Mouse (Mus musculus): ENCODE measurements around the gene Snrpb. TPM values are rescaled to one million over a fixed set of nuclear protein-coding genes. Genes with fewer than 3 reads are reported as not detected.
A peak's percentile ranks its signal among the peaks of the same experiment; 100 is the strongest.

The Snrpb gene
- polyA plus RNA-seq (2014; fragmentation: Nextera tagmentation; extraction: Ambion mirVana): 698 and 723 TPM in 2 replicates

GRCm38 (mm10) chr2:130178706-130179506 is at the start of gene Snrpb:
Gene Snrpb, minus strand, starts transcription at chr2:130179403.
- ATAC-seq (ENCODE audit: low FRiP score) (peak; percentile 92), DNase-seq (ENCODE audit: low spot score) (peak; percentile 92)
- peak within 1 kb of the TSS; percentile 100 for H3K9ac ChIP-seq (ENCODE audit: low read depth, low read length)
- no peaks in the 10 kb centered on the region for H3K27me3 ChIP-seq (ENCODE audit: control insufficient read depth, insufficient read depth, low read length)
- H3K9me3 ChIP-seq (ENCODE audit: control insufficient read depth, low read length): no peaks in the 10 kb centered on the region
- no peaks in the 10 kb centered on the region; the same call in 1 of the 2 replicates for H3K4me1 ChIP-seq (replicated peaks; ENCODE audit: control insufficient read depth, insufficient read depth, low read length)
- H3K36me3 ChIP-seq (ENCODE audit: control insufficient read depth, insufficient read depth, low read length): peaks cover 5% of the 10 kb centered on the region
- peak within 1 kb of the TSS; percentile 98 for H3K4me3 ChIP-seq (ENCODE audit: low read depth, low read length)
- WGBS: under 1% methylated on average over 75 of the region's 81 CpGs
- peak within 1 kb of the TSS; percentile 97 for H3K27ac ChIP-seq (ENCODE audit: low read depth, low read length)
- H3K4me2 ChIP-seq (replicated peaks; ENCODE audit: low read depth, low read length): peak within 1 kb of the TSS; percentile 81

GRCm38 (mm10) chr2:130211581-130211980 is 32.4 kb upstream of the Snrpb start:
- Histone ChIP-seq H3K4me3 (ENCODE audit: low read depth, low read length) (no peak overlapping the region), H3K9ac (ENCODE audit: low read depth, low read length) (no peak overlapping the region), H3K27ac (ENCODE audit: low read depth, low read length) (no peak overlapping the region), H3K9me3 (ENCODE audit: control insufficient read depth, low read length) (no peaks in the 10 kb centered on the region), H3K4me2 (replicated peaks; ENCODE audit: low read depth, low read length) (no peak overlapping the region), H3K36me3 (ENCODE audit: control insufficient read depth, insufficient read depth, low read length) (no peaks in the 10 kb centered on the region), H3K4me1 (replicated peaks; ENCODE audit: control insufficient read depth, insufficient read depth, low read length) (no peaks in the 10 kb centered on the region), H3K27me3 (ENCODE audit: control insufficient read depth, insufficient read depth, low read length) (no peaks in the 10 kb centered on the region)
- no peak for ATAC-seq (ENCODE audit: low FRiP score)
- DNase-seq (ENCODE audit: low spot score): no peak
- WGBS: 87% methylated on average over 2 of the region's 2 CpGs

- H3K27me3 ChIP-seq (ENCODE audit: control insufficient read depth, insufficient read depth, low read length): no peaks in the 10 kb centered on the region
- no peak overlapping the region for H3K4me2 ChIP-seq (replicated peaks; ENCODE audit: low read depth, low read length)
- ATAC-seq (ENCODE audit: low FRiP score) (no peak), DNase-seq (ENCODE audit: low spot score) (no peak)
- no peak overlapping the region for H3K9ac ChIP-seq (ENCODE audit: low read depth, low read length)
- H3K4me1 ChIP-seq (replicated peaks; ENCODE audit: control insufficient read depth, insufficient read depth, low read length): no peaks in the 10 kb centered on the region
- no peak overlapping the region for H3K27ac ChIP-seq (ENCODE audit: low read depth, low read length)
- no peak overlapping the region for H3K4me3 ChIP-seq (ENCODE audit: low read depth, low read length)
- no peaks in the 10 kb centered on the region for H3K9me3 ChIP-seq (ENCODE audit: control insufficient read depth, low read length)
- H3K36me3 ChIP-seq (ENCODE audit: control insufficient read depth, insufficient read depth, low read length): no peaks in the 10 kb centered on the region
- 97% methylated on average over 3 of the region's 3 CpGs for WGBS
Measured at GRCm38 (mm10) chr2:130209636-130210035, 30.4 kb upstream of the Snrpb start.

- DNase-seq (ENCODE audit: low spot score): peak; percentile 10
- Histone ChIP-seq H3K36me3 (ENCODE audit: control insufficient read depth, insufficient read depth, low read length) (no peaks in the 10 kb centered on the region), H3K4me3 (ENCODE audit: low read depth, low read length) (no peak overlapping the region), H3K4me2 (replicated peaks; ENCODE audit: low read depth, low read length) (no peak overlapping the region), H3K9me3 (ENCODE audit: control insufficient read depth, low read length) (no peaks in the 10 kb centered on the region), H3K9ac (ENCODE audit: low read depth, low read length) (no peak overlapping the region), H3K27ac (ENCODE audit: low read depth, low read length) (no peak overlapping the region), H3K4me1 (replicated peaks; ENCODE audit: control insufficient read depth, insufficient read depth, low read length) (no peaks in the 10 kb centered on the region), H3K27me3 (ENCODE audit: control insufficient read depth, insufficient read depth, low read length) (no peaks in the 10 kb centered on the region)
- no peak for ATAC-seq (ENCODE audit: low FRiP score)
- 92% methylated on average over 3 of the region's 3 CpGs for WGBS
Measured at GRCm38 (mm10) chr2:130207996-130208395, 28.8 kb upstream of the Snrpb start.

GRCm38 (mm10) chr2:130207376-130207775 is 28.2 kb upstream of the Snrpb start:
- DNase-seq (ENCODE audit: low spot score) (peak; percentile 8), ATAC-seq (ENCODE audit: low FRiP score) (no peak)
- Histone ChIP-seq H3K4me3 (ENCODE audit: low read depth, low read length) (no peak overlapping the region), H3K27ac (ENCODE audit: low read depth, low read length) (no peak overlapping the region), H3K4me2 (replicated peaks; ENCODE audit: low read depth, low read length) (no peak overlapping the region), H3K36me3 (ENCODE audit: control insufficient read depth, insufficient read depth, low read length) (no peaks in the 10 kb centered on the region), H3K27me3 (ENCODE audit: control insufficient read depth, insufficient read depth, low read length) (no peaks in the 10 kb centered on the region), H3K9me3 (ENCODE audit: control insufficient read depth, low read length) (no peaks in the 10 kb centered on the region), H3K9ac (ENCODE audit: low read depth, low read length) (no peak overlapping the region), H3K4me1 (replicated peaks; ENCODE audit: control insufficient read depth, insufficient read depth, low read length) (no peaks in the 10 kb centered on the region)
- 94% methylated on average over 2 of the region's 2 CpGs for WGBS

GRCm38 (mm10) chr2:130200961-130201360 is 21.8 kb upstream of the Snrpb start:
- Histone ChIP-seq H3K9me3 (ENCODE audit: control insufficient read depth, low read length) (no peaks in the 10 kb centered on the region), H3K27ac (ENCODE audit: low read depth, low read length) (no peak overlapping the region), H3K27me3 (ENCODE audit: control insufficient read depth, insufficient read depth, low read length) (no peaks in the 10 kb centered on the region), H3K4me1 (replicated peaks; ENCODE audit: control insufficient read depth, insufficient read depth, low read length) (no peaks in the 10 kb centered on the region), H3K4me3 (ENCODE audit: low read depth, low read length) (no peak overlapping the region), H3K4me2 (replicated peaks; ENCODE audit: low read depth, low read length) (no peak overlapping the region), H3K9ac (ENCODE audit: low read depth, low read length) (no peak overlapping the region), H3K36me3 (ENCODE audit: control insufficient read depth, insufficient read depth, low read length) (no peaks in the 10 kb centered on the region)
- ATAC-seq (ENCODE audit: low FRiP score): no peak
- no peak for DNase-seq (ENCODE audit: low spot score)
- WGBS: 78% methylated on average over 5 of the region's 5 CpGs

- ATAC-seq (ENCODE audit: low FRiP score) (no peak), DNase-seq (ENCODE audit: low spot score) (no peak)
- Histone ChIP-seq H3K9me3 (ENCODE audit: control insufficient read depth, low read length) (no peaks in the 10 kb centered on the region), H3K4me2 (replicated peaks; ENCODE audit: low read depth, low read length) (no peak within 1 kb of the TSS), H3K27ac (ENCODE audit: low read depth, low read length) (no peak within 1 kb of the TSS), H3K36me3 (ENCODE audit: control insufficient read depth, insufficient read depth, low read length) (no peaks in the 10 kb centered on the region), H3K27me3 (ENCODE audit: control insufficient read depth, insufficient read depth, low read length) (no peaks in the 10 kb centered on the region), H3K4me3 (ENCODE audit: low read depth, low read length) (no peak within 1 kb of the TSS), H3K9ac (ENCODE audit: low read depth, low read length) (no peak within 1 kb of the TSS), H3K4me1 (replicated peaks; ENCODE audit: control insufficient read depth, insufficient read depth, low read length) (no peaks in the 10 kb centered on the region)
- 94% methylated on average over 16 of the region's 16 CpGs for WGBS
Measured at GRCm38 (mm10) chr2:130194894-130195293, 15.7 kb upstream of the Snrpb start, which contains the start of gene Tmc2. Gene Tmc2, plus strand, starts transcription at chr2:130195194.

- H3K27me3 ChIP-seq (ENCODE audit: control insufficient read depth, insufficient read depth, low read length): no peaks in the 10 kb centered on the region
- no peak overlapping the region for H3K27ac ChIP-seq (ENCODE audit: low read depth, low read length)
- no peaks in the 10 kb centered on the region for H3K9me3 ChIP-seq (ENCODE audit: control insufficient read depth, low read length)
- H3K9ac ChIP-seq (ENCODE audit: low read depth, low read length): no peak overlapping the region
- ATAC-seq (ENCODE audit: low FRiP score): no peak
- 93% methylated on average over 12 of the region's 12 CpGs for WGBS
- no peak overlapping the region for H3K4me2 ChIP-seq (replicated peaks; ENCODE audit: low read depth, low read length)
- H3K4me3 ChIP-seq (ENCODE audit: low read depth, low read length): no peak overlapping the region
- H3K4me1 ChIP-seq (replicated peaks; ENCODE audit: control insufficient read depth, insufficient read depth, low read length): no peaks in the 10 kb centered on the region
- H3K36me3 ChIP-seq (ENCODE audit: control insufficient read depth, insufficient read depth, low read length): no peaks in the 10 kb centered on the region
- DNase-seq (ENCODE audit: low spot score): no peak
Measured at GRCm38 (mm10) chr2:130188391-130188790, 9.2 kb upstream of the Snrpb start.

- Histone ChIP-seq H3K9me3 (ENCODE audit: control insufficient read depth, low read length) (no peaks in the 10 kb centered on the region), H3K27ac (ENCODE audit: low read depth, low read length) (peak overlapping the region; percentile 70; the same call in 1 of the 2 replicates), H3K27me3 (ENCODE audit: control insufficient read depth, insufficient read depth, low read length) (no peaks in the 10 kb centered on the region), H3K4me3 (ENCODE audit: low read depth, low read length) (peak overlapping the region; percentile 98), H3K9ac (ENCODE audit: low read depth, low read length) (peak overlapping the region; percentile 73), H3K4me1 (replicated peaks; ENCODE audit: control insufficient read depth, insufficient read depth, low read length) (no peaks in the 10 kb centered on the region; the same call in 1 of the 2 replicates), H3K36me3 (ENCODE audit: control insufficient read depth, insufficient read depth, low read length) (no peaks in the 10 kb centered on the region; the same call in 1 of the 2 replicates), H3K4me2 (replicated peaks; ENCODE audit: low read depth, low read length) (peak overlapping the region; percentile 81)
- ATAC-seq (ENCODE audit: low FRiP score): peak; percentile 74
- no peak for DNase-seq (ENCODE audit: low spot score)
- 3% methylated on average over 15 of the region's 15 CpGs for WGBS
Measured at GRCm38 (mm10) chr2:130179507-130180019, 360 bp upstream of the Snrpb start.
